Mouse (Mus musculus) kidney, adult 2 months (tissue): ENCODE measurements around the gene Gm8797. TPM values are rescaled to one million over a fixed set of nuclear protein-coding genes. Genes with fewer than 3 reads are reported as not detected.
"Not testable (repeated sequence)": the region's sequence is repeated elsewhere in the genome, so short reads cannot be mapped to it uniquely, and the experiment has no call there.

ENCODE experiments used
- DNase-seq: peaks from one replicate; pipeline ENCODE4 v3.0.0; 2021
- H3K27ac ChIP-seq: fragments of 200-500 bp; 2 replicates; pipeline ENCODE4 v1.5.1; 2012; ENCODE audit warnings: low read depth, low read length, control low read depth, inconsistent platforms; ENCODE audit not compliant: insufficient read depth
- H3K27me3 ChIP-seq: fragments of 200-500 bp; replicated peaks from 2 replicates; pipeline ENCODE4 v1.6.1; 2012; ENCODE audit warnings: mild to moderate bottlenecking, moderate library complexity, low read length, inconsistent platforms; ENCODE audit not compliant: control insufficient read depth, insufficient read depth
- H3K36me3 ChIP-seq: fragments of 200-500 bp; 2 replicates; pipeline ENCODE4 v1.6.1; 2012; ENCODE audit warnings: mild to moderate bottlenecking, moderate library complexity, low read length, inconsistent platforms; ENCODE audit not compliant: control insufficient read depth, insufficient read depth
- H3K4me1 ChIP-seq: fragments of 200-500 bp; 2 replicates; pipeline ENCODE4 v1.6.1; 2011; ENCODE audit warnings: low read length; ENCODE audit not compliant: control insufficient read depth, insufficient read depth
- H3K4me3 ChIP-seq: fragments of 200-500 bp; 2 replicates; pipeline ENCODE4 v1.5.1; 2011; ENCODE audit warnings: mild to moderate bottlenecking, low read depth, low read length, control low read depth; ENCODE audit not compliant: insufficient read depth
- CTCF ChIP-seq: fragments of 200-500 bp; conservative IDR thresholded peaks from 2 replicates; pipeline ENCODE4 v1.5.1; 2011; ENCODE audit warnings: low read depth, mild to moderate bottlenecking, control low read depth, low read length, moderate library complexity, mixed read lengths; ENCODE audit not compliant: insufficient read depth, insufficient read length
- POLR2A ChIP-seq: fragments of 200-500 bp; IDR thresholded peaks from one replicate; pipeline ENCODE4 v1.6.1; 2011; ENCODE audit warnings: low read depth, low read length, control low read depth
- WGBS: fragments of 180-500 bp; shearing (Covaris S2); methylation state at CpG from one replicate; pipeline ENCODE4 v1.1.7; 2018; 5-methylcytosine and 5-hydroxymethylcytosine counted together
- polyA plus RNA-seq: library from polyadenylated mRNA; depleted of rRNA; stranded (reverse); fragments of >200 nt; gene quantifications from 2 replicates; pipeline ENCODE4 v1.2.3, GENCODE M21; 2012; rRNA removed

The Gm8797 gene
- 0.74 and 1.8 TPM in 2 replicates for polyA plus RNA-seq

GRCm38 (mm10) chr3:5750506-5750905 lies at the start of gene Gm8797:
Gene Gm8797, plus strand, starts transcription at chr3:5750806.
- H3K4me3 ChIP-seq, DNase-seq, H3K27ac ChIP-seq, H3K4me1 ChIP-seq, H3K27me3 ChIP-seq, H3K36me3 ChIP-seq: not testable (repeated sequence)
- WGBS, result 91% methylated on average over 9 of the region's 9 CpGs

- Histone ChIP-seq H3K27me3 (no peaks in the 10 kb centered on the region), H3K27ac (no peak overlapping the region), H3K4me1 (no peaks in the 10 kb centered on the region), H3K36me3 (no peaks in the 10 kb centered on the region), H3K4me3 (no peak overlapping the region)
- DNase-seq, result no peak
- TF ChIP-seq POLR2A (no peak), CTCF (no peak)
Observed at GRCm38 (mm10) chr3:5714481-5714880, 36.1 kb upstream of the Gm8797 start.

- TF ChIP-seq POLR2A (no peak), CTCF (no peak)
- H3K4me3 ChIP-seq, result no peak overlapping the region
- H3K27ac ChIP-seq, result no peak overlapping the region
- DNase-seq, result no peak
- H3K36me3 ChIP-seq, result no peaks in the 10 kb centered on the region
- no peaks in the 10 kb centered on the region for H3K4me1 ChIP-seq
- no peaks in the 10 kb centered on the region for H3K27me3 ChIP-seq
Observed at GRCm38 (mm10) chr3:5732931-5733330, 17.7 kb upstream of the Gm8797 start.

DNA sequence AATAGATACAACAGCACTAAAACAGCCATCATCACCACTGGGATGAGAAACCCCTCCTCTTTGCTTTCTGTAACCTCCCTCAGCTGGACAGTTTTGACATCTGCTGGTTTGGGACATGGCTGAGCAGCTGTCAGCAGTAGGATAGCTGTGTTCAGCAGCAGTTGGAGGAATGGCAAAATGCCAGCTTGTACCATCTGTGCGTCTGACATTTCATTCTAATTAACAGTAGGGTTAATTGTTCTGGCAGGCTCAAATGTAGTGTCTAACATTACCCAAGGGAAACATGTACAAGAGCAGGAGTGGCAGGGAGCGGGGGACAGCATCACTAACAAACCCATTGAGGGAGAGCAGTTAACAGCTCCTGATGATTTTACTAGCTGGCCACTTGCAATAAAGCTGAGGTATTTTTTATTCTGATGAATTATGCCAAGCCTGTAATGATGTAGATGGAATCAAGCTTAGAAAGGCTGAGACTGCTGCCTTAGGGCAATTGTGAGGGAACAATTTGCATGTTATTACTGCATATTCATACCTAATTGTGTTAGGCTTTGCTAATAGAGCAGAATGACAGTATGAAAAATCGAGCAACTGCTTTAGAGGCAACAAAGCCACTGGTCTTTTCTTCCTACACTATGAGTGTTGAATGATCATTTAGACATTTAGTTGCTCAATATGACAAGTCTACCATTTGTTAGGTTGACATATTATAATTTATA lies 4.3 kb downstream of the Gm8797 start:
- no peaks in the 10 kb centered on the region for H3K4me1 ChIP-seq
- H3K27ac ChIP-seq, result no peak overlapping the region
- no peaks in the 10 kb centered on the region for H3K27me3 ChIP-seq
- TF ChIP-seq POLR2A, result no peak
- TF ChIP-seq CTCF, result no peak
- no peaks in the 10 kb centered on the region for H3K36me3 ChIP-seq
- H3K4me3 ChIP-seq, result no peak overlapping the region
- DNase-seq, result no peak
- WGBS, result 28% methylated on average over 3 of the region's 3 CpGs

- no peak for TF ChIP-seq CTCF
- TF ChIP-seq POLR2A, result no peak
- WGBS, result 87% methylated on average over 3 of the region's 3 CpGs
Observed at GRCm38 (mm10) chr3:5766256-5766655, 15.7 kb downstream of the Gm8797 start.

DNA sequence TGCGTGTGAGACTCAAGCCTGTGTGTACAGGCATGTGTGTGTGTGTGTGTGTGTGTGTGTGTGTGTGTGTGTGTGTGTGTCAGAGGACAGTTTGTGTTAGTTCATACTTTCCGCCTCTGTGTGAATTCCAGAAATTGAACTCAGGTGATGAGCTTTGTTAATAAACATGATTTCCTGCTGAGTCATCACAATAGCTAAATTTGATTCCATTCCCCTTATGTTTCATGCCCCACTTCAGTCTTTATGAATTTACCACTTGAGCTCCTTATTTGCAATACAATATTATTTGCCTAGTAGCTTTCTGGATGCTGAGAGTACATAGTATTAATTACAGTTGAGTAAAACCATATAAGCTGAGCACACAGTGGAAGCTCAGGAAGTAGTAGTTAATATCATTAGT lies 26.3 kb downstream of the Gm8797 start:
- H3K27ac ChIP-seq, result no peak overlapping the region
- H3K4me1 ChIP-seq, result no peaks in the 10 kb centered on the region
- H3K27me3 ChIP-seq, result no peaks in the 10 kb centered on the region
- H3K36me3 ChIP-seq, result no peaks in the 10 kb centered on the region
- DNase-seq, result no peak
- WGBS, result 79% methylated on average over 2 of the region's 2 CpGs
- no peak overlapping the region for H3K4me3 ChIP-seq
- no peak for TF ChIP-seq CTCF
- no peak for TF ChIP-seq POLR2A

More at GRCm38 (mm10) chr3:5766256-5766655, 15.7 kb downstream of the Gm8797 start:
- H3K4me3 ChIP-seq, result no peak overlapping the region
- H3K27me3 ChIP-seq, result no peaks in the 10 kb centered on the region
- DNase-seq, result no peak
- H3K36me3 ChIP-seq, result no peaks in the 10 kb centered on the region
- H3K4me1 ChIP-seq, result no peaks in the 10 kb centered on the region
- H3K27ac ChIP-seq, result no peak overlapping the region
